In the genomic region with DNA sequence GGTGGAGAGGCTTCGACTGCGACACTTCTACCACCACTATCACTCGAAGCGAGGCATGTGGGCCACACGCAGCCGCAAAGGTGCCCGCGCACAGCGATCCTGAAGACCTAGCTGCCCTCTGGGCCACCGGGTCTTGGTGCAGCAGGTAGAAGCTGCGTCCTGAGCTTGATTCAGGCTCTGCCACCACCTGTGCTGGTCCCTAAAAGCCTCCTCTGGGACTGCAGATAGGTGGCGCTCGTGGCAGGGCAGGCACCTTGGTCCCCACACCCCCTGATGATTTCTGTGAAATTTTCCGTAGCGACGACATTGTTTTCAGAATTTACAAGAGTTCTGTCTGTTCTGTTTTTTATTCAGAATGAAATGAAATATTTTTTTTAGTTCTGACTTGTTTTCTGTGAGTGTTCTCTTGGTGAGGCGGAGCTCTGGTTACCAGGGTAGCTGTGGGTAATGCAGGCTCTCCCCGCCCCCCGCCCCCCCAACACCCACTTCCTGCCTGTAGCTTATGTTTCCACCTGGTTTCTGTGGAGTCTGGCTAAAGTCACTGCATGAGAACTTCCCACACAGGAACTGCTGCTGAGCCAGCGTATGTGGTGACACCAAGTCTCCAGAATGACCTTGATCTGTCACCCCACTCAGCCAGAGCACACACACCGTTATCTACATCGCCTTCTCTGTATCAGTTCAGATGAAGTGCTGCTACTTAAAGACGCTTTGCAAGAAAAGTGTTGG, we compare ENCODE assay signal across 9 mouse cellular contexts. TPM values are rescaled to one million over a fixed set of nuclear protein-coding genes. Genes with fewer than 3 reads are reported as not detected.
DNase-seq lines count a peak whose midpoint lies in the region; ATAC-seq and TF ChIP-seq lines count a peak whose summit lies in the region.
"Had no signal": no experiment of that assay in that cellular context is flagged by ENCODE, and none has a peak within 500 bp of the region (broad histone marks: within the 10 kb centered on the region; RNA-seq: fewer than 3 reads in every experiment).

No protein-coding gene starts in this region.

- no peak overlapping the region for H3K9ac ChIP-seq in heart, embryonic 13.5 days
- H3K9ac ChIP-seq in liver, embryonic 11.5 days (ENCODE audit: low read depth, low read length), result no peak overlapping the region
- H3K9ac ChIP-seq in forebrain, embryonic 14.5 days (ENCODE audit: low read length), result no peak overlapping the region

- H3K79me2 ChIP-seq in C2C12 (ENCODE audit: control insufficient read depth, insufficient read depth), result no peaks in the 10 kb centered on the region

- WGBS in heart, embryonic 13.5 days, result 21% methylated on average over 23 of the region's 23 CpGs
- 18% methylated on average over 23 of the region's 23 CpGs for WGBS in liver, embryonic 11.5 days
- WGBS in forebrain, embryonic 14.5 days, result 49% methylated on average over 23 of the region's 23 CpGs

- peaks cover 18% of the 10 kb centered on the region for H3K4me1 ChIP-seq in heart, embryonic 13.5 days
- H3K4me1 ChIP-seq in liver, embryonic 11.5 days (replicated peaks; ENCODE audit: control insufficient read depth, insufficient read depth, low read length), result peaks cover 6% of the 10 kb centered on the region
- peaks cover 7% of the 10 kb centered on the region for H3K4me1 ChIP-seq in forebrain, embryonic 14.5 days (ENCODE audit: control insufficient read depth, insufficient read depth, low read length)

- TF ChIP-seq CTCF in C2C12 (IDR thresholded peaks at IDR 0.05; ENCODE audit: control insufficient read depth, insufficient read depth, insufficient read length), result peak; percentile 69

- H3K79me3 ChIP-seq in C2C12 (ENCODE audit: low read depth), result no peaks in the 10 kb centered on the region

- no peaks in the 10 kb centered on the region for H3K36me3 ChIP-seq in heart, embryonic 13.5 days
- no peaks in the 10 kb centered on the region for H3K36me3 ChIP-seq in C2C12 (ENCODE audit: control insufficient read depth, insufficient read depth)
- no peaks in the 10 kb centered on the region for H3K36me3 ChIP-seq in liver, embryonic 11.5 days (ENCODE audit: control insufficient read depth, insufficient read depth, low read length)
- no peaks in the 10 kb centered on the region for H3K36me3 ChIP-seq in splenic B cell, adult 2 months (ENCODE audit: control insufficient read depth, insufficient read depth, low read length, poor library complexity, severe bottlenecking)
- peaks cover 17% of the 10 kb centered on the region for H3K36me3 ChIP-seq in forebrain, embryonic 14.5 days (ENCODE audit: control insufficient read depth, insufficient read depth, low read length)

- ATAC-seq in heart, embryonic 13.5 days (ENCODE audit: extremely low read depth, insufficient number of reproducible peaks, low FRiP score, low TSS enrichment), result no peak
- peak; percentile 53 for ATAC-seq in common myeloid progenitor, adult 5-6 weeks (replicated peaks; ENCODE audit: low read depth, poor library complexity, severe bottlenecking)
- ATAC-seq in liver, embryonic 11.5 days (replicated peaks; ENCODE audit: low FRiP score), result no peak
- no peak for ATAC-seq in forebrain, embryonic 14.5 days

- no peaks in the 10 kb centered on the region for H3K9me3 ChIP-seq in heart, embryonic 13.5 days
- no peaks in the 10 kb centered on the region for H3K9me3 ChIP-seq in liver, embryonic 11.5 days (ENCODE audit: control insufficient read depth, low read length)
- no peaks in the 10 kb centered on the region for H3K9me3 ChIP-seq in forebrain, embryonic 14.5 days (replicated peaks; ENCODE audit: control insufficient read depth, low read length)

- peak overlapping the region; percentile 21 for H3K4me2 ChIP-seq in heart, embryonic 13.5 days
- H3K4me2 ChIP-seq in liver, embryonic 11.5 days, result no peak overlapping the region
- no peak overlapping the region for H3K4me2 ChIP-seq in forebrain, embryonic 14.5 days (ENCODE audit: low read length)

- no peak overlapping the region for H3ac ChIP-seq in C2C12 (ENCODE audit: control insufficient read depth, insufficient read length, low read depth)

- H3K4me3 ChIP-seq in heart, embryonic 13.5 days, result no peak overlapping the region
- no peak overlapping the region for H3K4me3 ChIP-seq in C2C12 (ENCODE audit: insufficient read depth, poor library complexity, severe bottlenecking)
- H3K4me3 ChIP-seq in liver, embryonic 11.5 days (ENCODE audit: low read depth, low read length), result no peak overlapping the region
- no peak overlapping the region for H3K4me3 ChIP-seq in forebrain, embryonic 14.5 days (ENCODE audit: low read depth, low read length)

- no peak for DNase-seq in heart, postnatal 4 days
- peak; percentile 31 for DNase-seq in liver, embryonic 11.5 days (ENCODE audit: low spot score)
- DNase-seq in splenic B cell, adult 2 months (ENCODE audit: low read depth, low spot score), result peak; percentile 84
- DNase-seq in forebrain, embryonic 14.5 days (ENCODE audit: low spot score), result no peak
- DNase-seq in urinary bladder, postnatal 25 days (ENCODE audit: low spot score), result no peak

- H3K27me3 ChIP-seq in heart, embryonic 13.5 days (replicated peaks), result peaks cover 92% of the 10 kb centered on the region
- peaks cover 4% of the 10 kb centered on the region for H3K27me3 ChIP-seq in C2C12 (ENCODE audit: control insufficient read depth, insufficient read depth, insufficient read length)
- H3K27me3 ChIP-seq in liver, embryonic 11.5 days (replicated peaks; ENCODE audit: control insufficient read depth, insufficient read depth, low read length), result peaks cover 49% of the 10 kb centered on the region
- no peaks in the 10 kb centered on the region for H3K27me3 ChIP-seq in splenic B cell, adult 2 months (ENCODE audit: control insufficient read depth, insufficient read depth, low read length, poor library complexity, severe bottlenecking)
- peaks cover 4% of the 10 kb centered on the region; the same call in 1 of the 2 replicates for H3K27me3 ChIP-seq in forebrain, embryonic 14.5 days (replicated peaks; ENCODE audit: control insufficient read depth, insufficient read depth, low read length)

- H3K27ac ChIP-seq in heart, embryonic 13.5 days (replicated peaks), result no peak overlapping the region
- H3K27ac ChIP-seq in liver, embryonic 11.5 days (ENCODE audit: low read depth, low read length), result no peak overlapping the region
- no peak overlapping the region for H3K27ac ChIP-seq in forebrain, embryonic 14.5 days (ENCODE audit: low read depth, low read length)

TF ChIP-seq in C2C12, 6 proteins besides CTCF, POLR2A, EP300 and RAD21:
- TF ChIP-seq FOSL1 (IDR thresholded peaks at IDR 0.05; ENCODE audit: insufficient read depth, low read length, poor library complexity, severe bottlenecking), result no peak
- TF ChIP-seq MYOG (IDR thresholded peaks at IDR 0.05; ENCODE audit: control insufficient read depth, extremely low read depth, insufficient read length), result no peak
- TF ChIP-seq MAX (IDR thresholded peaks at IDR 0.05), result no peak
- TF ChIP-seq USF1 (IDR thresholded peaks at IDR 0.05; ENCODE audit: low read depth), result no peak
- TF ChIP-seq MYOD1 (IDR thresholded peaks at IDR 0.05; ENCODE audit: control insufficient read depth, insufficient read length, low read depth), result no peak
- TF ChIP-seq CEBPB (IDR thresholded peaks at IDR 0.05; ENCODE audit: low read depth), result no peak

RNA-seq across cellular contexts. Expression of a gene that starts 5.8 kb away (rescaled TPM):
- 0.31 and 0.72 TPM in 2 replicates for polyA plus RNA-seq in heart, embryonic 13.5 days (2015; fragmentation: Nextera tagmentation; extraction: Ambion mirVana)
- under 1 TPM in 1 of 2 experiments, not detected in 1; 0.23 TPM for total RNA-seq in heart, postnatal 4 days (2021)
- polyA plus RNA-seq in C2C12 (2012; fragmentation: generic; extraction: Trizol), result 0.88 TPM
- total RNA-seq in common myeloid progenitor, adult 5-6 weeks (2017), result 0.19 and 3.4 TPM in 2 replicates
- 1.9 and 2.7 TPM in 2 replicates for polyA plus RNA-seq in liver, embryonic 11.5 days (2014; fragmentation: Nextera tagmentation; extraction: Ambion mirVana)
- polyA plus RNA-seq in forebrain, embryonic 14.5 days (2014; fragmentation: Nextera tagmentation; extraction: Ambion mirVana), result not detected in 2 replicates

RNA-seq across cellular contexts. Expression of a gene that starts 11.3 kb away (rescaled TPM):
- 1.6 and 2.7 TPM in 2 replicates for polyA plus RNA-seq in heart, embryonic 13.5 days (2015; fragmentation: Nextera tagmentation; extraction: Ambion mirVana)
- total RNA-seq in heart, postnatal 4 days (2021), result under 1 TPM; 0.26 to 0.54 TPM
- polyA plus RNA-seq in C2C12 (2012; fragmentation: generic; extraction: Trizol), result 4.0 TPM
- 0.19 and 0.82 TPM in 2 replicates for total RNA-seq in common myeloid progenitor, adult 5-6 weeks (2017)
- 3.4 and 4.7 TPM in 2 replicates for polyA plus RNA-seq in liver, embryonic 11.5 days (2014; fragmentation: Nextera tagmentation; extraction: Ambion mirVana)
- 29.1 and 29.5 TPM in 2 replicates for polyA plus RNA-seq in forebrain, embryonic 14.5 days (2014; fragmentation: Nextera tagmentation; extraction: Ambion mirVana)

RNA-seq across cellular contexts. Expression of a gene that starts 28.2 kb away (rescaled TPM):
- polyA plus RNA-seq in heart, embryonic 13.5 days (2015; fragmentation: Nextera tagmentation; extraction: Ambion mirVana), result 3.4 and 3.5 TPM in 2 replicates
- total RNA-seq in heart, postnatal 4 days (2021), result 1 to 10 TPM; 3.3 to 4.3 TPM
- 13.9 TPM for polyA plus RNA-seq in C2C12 (2012; fragmentation: generic; extraction: Trizol)
- total RNA-seq in common myeloid progenitor, adult 5-6 weeks (2017), result 17.7 and 26.1 TPM in 2 replicates
- polyA plus RNA-seq in liver, embryonic 11.5 days (2014; fragmentation: Nextera tagmentation; extraction: Ambion mirVana), result 21.4 and 23.5 TPM in 2 replicates
- 2.4 and 2.5 TPM in 2 replicates for polyA plus RNA-seq in forebrain, embryonic 14.5 days (2014; fragmentation: Nextera tagmentation; extraction: Ambion mirVana)

RNA-seq across cellular contexts. Expression of a gene that starts 43.2 kb away (rescaled TPM):
- not detected in 2 replicates for polyA plus RNA-seq in heart, embryonic 13.5 days (2015; fragmentation: Nextera tagmentation; extraction: Ambion mirVana)
- total RNA-seq in heart, postnatal 4 days (2021), result not detected
- polyA plus RNA-seq in C2C12 (2012; fragmentation: generic; extraction: Trizol), result not detected
- total RNA-seq in common myeloid progenitor, adult 5-6 weeks (2017), result not detected in 2 replicates
- not detected in 2 replicates for polyA plus RNA-seq in liver, embryonic 11.5 days (2014; fragmentation: Nextera tagmentation; extraction: Ambion mirVana)
- polyA plus RNA-seq in forebrain, embryonic 14.5 days (2014; fragmentation: Nextera tagmentation; extraction: Ambion mirVana), result not detected in 2 replicates
- polyA plus RNA-seq: limb, embryonic 14.5 days had no signal

RNA-seq across cellular contexts. Expression of a gene that starts 45.4 kb away (rescaled TPM):
- 0.21 and 0.23 TPM in 2 replicates for polyA plus RNA-seq in heart, embryonic 13.5 days (2015; fragmentation: Nextera tagmentation; extraction: Ambion mirVana)
- total RNA-seq in heart, postnatal 4 days (2021), result under 1 TPM in 1 of 2 experiments, not detected in 1; 0.20 TPM
- polyA plus RNA-seq in C2C12 (2012; fragmentation: generic; extraction: Trizol), result not detected
- not detected in 2 replicates for total RNA-seq in common myeloid progenitor, adult 5-6 weeks (2017)
- 0.09 and 0.41 TPM in 2 replicates for polyA plus RNA-seq in liver, embryonic 11.5 days (2014; fragmentation: Nextera tagmentation; extraction: Ambion mirVana)
- polyA plus RNA-seq in forebrain, embryonic 14.5 days (2014; fragmentation: Nextera tagmentation; extraction: Ambion mirVana), result 0.10 TPM in 1 of 2 replicates, not detected in the other

Comparison
In these comparisons a context has a peak if more than half of its experiments do, and no peak if none do; other contexts are left out.
1. DNase-seq: peak in liver, embryonic 11.5 days (single experiment) and splenic B cell, adult 2 months (single experiment); none in heart, postnatal 4 days (single experiment), forebrain, embryonic 14.5 days (single experiment) and urinary bladder, postnatal 25 days (single experiment).